Mouse (Mus musculus) CH12.LX (cell line): ENCODE results near the gene Nudt19. TPM values are rescaled to one million over a fixed set of nuclear protein-coding genes. Genes with fewer than 3 reads are reported as not detected.

ENCODE experiments used
- DNase-seq: peaks from one replicate; pipeline ENCODE4 v3.0.0-alpha.2; 2013; ENCODE audit errors: extremely low read depth
- H3K27ac ChIP-seq: 2 replicates; pipeline ENCODE4 v1.5.1; 2012; ENCODE audit warnings: low read depth, mild to moderate bottlenecking, control low read depth, moderate library complexity; ENCODE audit not compliant: insufficient read depth
- H3K27me3 ChIP-seq: replicated peaks from 2 replicates; pipeline ENCODE3; 2012; ENCODE audit warnings: inconsistent platforms
- H3K36me3 ChIP-seq, 2 experiments: replicated peaks in 1 of 2; 2 replicates each; pipeline versions ENCODE3 to v1.6.1; 2012; ENCODE audit warnings: inconsistent platforms in 1 of 2, low read length in 1 of 2, mild to moderate bottlenecking in 1 of 2, mixed read lengths in 1 of 2, moderate library complexity in 1 of 2; ENCODE audit not compliant: control insufficient read depth in 1 of 2, insufficient read depth in 1 of 2
- H3K4me1 ChIP-seq, 2 experiments: 2 replicates each; pipeline ENCODE4 v1.6.1; 2012; ENCODE audit warnings: inconsistent platforms in 1 of 2, moderate library complexity in 1 of 2; ENCODE audit not compliant: insufficient read depth in 2 of 2, control insufficient read depth in 1 of 2
- H3K4me2 ChIP-seq: 2 replicates; pipeline ENCODE4 v1.6.1; 2012; ENCODE audit warnings: low read depth, mild to moderate bottlenecking, control low read depth; ENCODE audit not compliant: poor library complexity, insufficient read depth, severe bottlenecking
- H3K4me3 ChIP-seq, 3 experiments: fragments of 150-350 bp in 1 of 3; sonication (generic) in 1 of 3; replicated peaks in 1 of 3; 2 replicates each; pipeline versions ENCODE3 to v1.5.1; 2011 to 2012; ENCODE audit warnings: low read depth in 2 of 3, low read length in 2 of 3, mild to moderate bottlenecking in 2 of 3, moderate library complexity in 2 of 3, control low read depth in 1 of 3, improper control_type of control experiment in 1 of 3, inconsistent platforms in 1 of 3, mixed read lengths in 1 of 3; ENCODE audit not compliant: poor library complexity in 1 of 3
- H3K79me2 ChIP-seq: replicated peaks from 2 replicates; pipeline ENCODE4 v1.6.1; 2012; ENCODE audit warnings: mild to moderate bottlenecking, moderate library complexity; ENCODE audit not compliant: control insufficient read depth, poor library complexity, insufficient read depth, severe bottlenecking; ENCODE audit errors: extremely low read depth
- H3K9ac ChIP-seq: 2 replicates; pipeline ENCODE4 v1.6.1; 2012; ENCODE audit warnings: low read depth, mild to moderate bottlenecking, control low read depth, moderate library complexity; ENCODE audit not compliant: insufficient read depth
- H3K9me3 ChIP-seq: replicated peaks from 2 replicates; pipeline ENCODE3; 2012; ENCODE audit warnings: low read length, inconsistent platforms, mixed read lengths
- BHLHE40 ChIP-seq: IDR thresholded peaks from 2 replicates; pipeline ENCODE4 v1.6.1; 2011; ENCODE audit warnings: mild to moderate bottlenecking, low read depth, low read length, improper control_type of control experiment
- CHD1 ChIP-seq: IDR thresholded peaks from 2 replicates; pipeline ENCODE4 v1.6.1; 2012; ENCODE audit warnings: low read depth, low read length, improper control_type of control experiment, inconsistent platforms
- CTCF ChIP-seq, 2 experiments: IDR thresholded peaks in 1 of 2; conservative IDR thresholded peaks in 1 of 2; 2 replicates each; pipeline ENCODE4 v1.5.1; 2011 to 2012; ENCODE audit warnings: low read depth in 2 of 2, low read length in 2 of 2, improper control_type of control experiment in 1 of 2, inconsistent platforms in 1 of 2, mild to moderate bottlenecking in 1 of 2, moderate library complexity in 1 of 2
- E2F4 ChIP-seq: IDR thresholded peaks from 2 replicates; pipeline ENCODE4 v1.6.1; 2011; ENCODE audit warnings: low read depth, low read length, improper control_type of control experiment; ENCODE audit not compliant: insufficient replicate concordance
- ELF1 ChIP-seq: IDR thresholded peaks from 2 replicates; pipeline ENCODE4 v1.6.1; 2014; ENCODE audit warnings: low read depth, mild to moderate bottlenecking, inconsistent platforms, low read length, improper control_type of control experiment
- ETS1 ChIP-seq: conservative IDR thresholded peaks from 2 replicates; pipeline ENCODE4 v1.6.1; 2012; ENCODE audit warnings: low read depth, mild to moderate bottlenecking, inconsistent platforms, low read length, improper control_type of control experiment, moderate library complexity
- GABPA ChIP-seq: IDR thresholded peaks from 2 replicates; pipeline ENCODE4 v1.6.1; 2012; ENCODE audit warnings: low read depth, low read length, improper control_type of control experiment, inconsistent platforms; ENCODE audit not compliant: insufficient replicate concordance
- JUN ChIP-seq: IDR thresholded peaks from 2 replicates; pipeline ENCODE4 v1.6.1; 2011; ENCODE audit warnings: low read depth, mild to moderate bottlenecking, low read length, improper control_type of control experiment, moderate library complexity; ENCODE audit not compliant: insufficient read depth
- JUND ChIP-seq: conservative IDR thresholded peaks from 2 replicates; pipeline ENCODE4 v1.6.1; 2011; ENCODE audit warnings: low read depth, low read length, improper control_type of control experiment
- MXI1 ChIP-seq: IDR thresholded peaks from 2 replicates; pipeline ENCODE4 v1.6.1; 2011; ENCODE audit warnings: mild to moderate bottlenecking, low read depth, low read length, improper control_type of control experiment
- PAX5 ChIP-seq: IDR thresholded peaks from 2 replicates; pipeline ENCODE4 v1.6.1; 2012; ENCODE audit warnings: low read length, inconsistent platforms, mixed read lengths
- POLR2A ChIP-seq: IDR thresholded peaks from 2 replicates; pipeline ENCODE4 v1.6.1; 2011; ENCODE audit warnings: low read depth, mild to moderate bottlenecking, improper control_type of control experiment, low read length
- POLR2AphosphoS2 ChIP-seq: IDR thresholded peaks from 2 replicates; pipeline ENCODE4 v1.6.1; 2011; ENCODE audit warnings: low read depth, low read length, improper control_type of control experiment
- RAD21 ChIP-seq: IDR thresholded peaks from 2 replicates; pipeline ENCODE4 v1.6.1; 2011; ENCODE audit warnings: low read depth, mild to moderate bottlenecking, low read length, improper control_type of control experiment, moderate library complexity
- RCOR1 ChIP-seq: conservative IDR thresholded peaks from 2 replicates; pipeline ENCODE4 v1.6.1; 2012; ENCODE audit warnings: low read depth, mild to moderate bottlenecking, inconsistent platforms, low read length, improper control_type of control experiment
- SMC3 ChIP-seq: IDR thresholded peaks from 2 replicates; pipeline ENCODE4 v1.6.1; 2011; ENCODE audit warnings: low read depth, low read length, improper control_type of control experiment
- TCF12 ChIP-seq: IDR thresholded peaks from 2 replicates; pipeline ENCODE4 v1.6.1; 2014; ENCODE audit warnings: low read depth, mild to moderate bottlenecking, inconsistent platforms, low read length, improper control_type of control experiment
- UBTF ChIP-seq: IDR thresholded peaks from 2 replicates; pipeline ENCODE4 v1.6.1; 2012; ENCODE audit warnings: low read depth, mild to moderate bottlenecking, inconsistent platforms, low read length, improper control_type of control experiment, moderate library complexity
- USF2 ChIP-seq: conservative IDR thresholded peaks from 2 replicates; pipeline ENCODE4 v1.6.1; 2011; ENCODE audit warnings: low read depth, low read length, improper control_type of control experiment
- ZKSCAN1 ChIP-seq: IDR thresholded peaks from 2 replicates; pipeline ENCODE4 v1.6.1; 2012; ENCODE audit warnings: low read depth, inconsistent platforms, low read length, improper control_type of control experiment, borderline replicate concordance
- ZMIZ1 ChIP-seq: IDR thresholded peaks from 2 replicates; pipeline ENCODE4 v1.6.1; 2012; ENCODE audit warnings: low read depth, mild to moderate bottlenecking, inconsistent platforms, low read length, improper control_type of control experiment
- ZNF384 ChIP-seq: IDR thresholded peaks from 2 replicates; pipeline ENCODE4 v1.6.1; 2012; ENCODE audit warnings: low read depth, low read length, improper control_type of control experiment, inconsistent platforms
- dilution Hi-C: fragments of 300-500 bp; cut with MboI; formaldehyde crosslinking; loops from 2 replicates; pipeline ENCODE4 v1.14.3; 2020; ENCODE audit warnings: low sequenced_read_pairs; ENCODE audit not compliant: extremely low pct_unique_long_range_greater_than_20kb, extremely low pct_ligation_motif_present
- in situ Hi-C: fragments of 300-500 bp; cut with MboI; formaldehyde crosslinking; loops from 3 replicates; pipeline ENCODE4 v1.14.3; 2019; ENCODE audit warnings: low sequenced_read_pairs, low pct_ligation_motif_present, low pct_unique_long_range_greater_than_20kb, mixed read lengths
- polyA plus RNA-seq: library from polyadenylated mRNA; unstranded; fragments of >175 nt; gene quantifications from 2 replicates; pipeline ENCODE4 v1.2.1, GENCODE M21; 2012; ENCODE audit warnings: low read depth; ENCODE audit not compliant: insufficient read length
- total RNA-seq, 2 experiments: library from RNA; depleted of rRNA; stranded (reverse); fragments of 300-350 nt in 1 of 2; fragments of >200 nt in 1 of 2; gene quantifications; 2 replicates each; pipeline ENCODE4 v1.2.3; 2012 to 2014

The Nudt19 gene
- total and polyA plus RNA-seq, 3 experiments = 29.8 to 130 (median 58.0) TPM

DNA sequence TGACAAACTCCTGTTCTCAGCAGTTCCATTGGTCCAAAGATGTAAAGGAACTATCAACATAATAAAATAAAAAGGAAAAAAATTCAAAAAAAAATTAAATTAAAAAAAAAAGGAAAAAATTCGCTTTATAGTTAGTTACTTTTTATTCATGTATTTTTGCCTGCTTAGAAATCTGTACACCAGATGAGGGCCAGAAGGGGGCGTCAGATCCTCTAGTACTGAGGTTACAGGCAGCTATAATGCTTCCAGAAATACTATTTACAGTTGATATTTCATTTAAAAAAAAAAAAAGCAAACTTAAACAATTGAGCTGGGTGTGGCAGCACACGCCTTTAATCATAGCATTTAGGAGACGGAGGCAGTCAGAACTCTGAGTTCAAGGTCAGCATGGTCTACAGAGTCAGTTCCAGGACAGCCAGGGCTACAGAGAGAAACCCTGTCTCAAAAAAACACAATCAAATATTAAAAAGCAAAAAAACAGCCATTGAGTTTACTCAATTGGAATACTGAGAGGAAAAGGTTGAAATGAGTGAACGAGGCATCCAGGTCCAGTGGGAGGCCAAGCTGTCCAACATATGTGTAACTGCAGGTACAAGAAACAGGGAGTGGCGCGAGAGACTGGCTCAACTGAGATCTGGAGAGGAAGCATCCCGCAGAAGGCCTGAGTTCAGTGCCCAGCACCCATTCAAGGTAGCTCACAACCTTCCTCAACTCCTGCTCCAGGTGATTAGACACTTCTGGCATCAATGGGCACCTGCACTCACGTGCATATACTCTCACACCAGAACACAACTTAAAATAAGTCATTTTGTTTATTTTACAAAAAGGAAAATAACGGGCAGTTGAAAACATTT is 2.1 kb downstream of the Nudt19 start:
- Histone ChIP-seq H3K4me1 (peaks cover 0 to 9% of the 10 kb centered on the region in 2 experiments; a peak in 3 of 4 replicates), H3K4me2 (peak overlapping the region; percentile 39), H3K79me2 (no peaks in the 10 kb centered on the region), H3K9me3 (peaks cover 2% of the 10 kb centered on the region), H3K4me3 (peak overlapping the region; percentile 86 to 94 (median 88)), H3K9ac (peak overlapping the region; percentile 77; the same call in 1 of the 2 replicates), H3K27me3 (no peaks in the 10 kb centered on the region), H3K36me3 (peaks cover 17 to 36% of the 10 kb centered on the region in 2 experiments), H3K27ac (no peak overlapping the region)
- no peak for TF ChIP-seq GABPA
- no peak for TF ChIP-seq ELF1
- TF ChIP-seq BHLHE40 = peak; percentile 73
- 0 out of 2 replicates have a peak, but pooled peaks have one; percentile 56 for TF ChIP-seq CHD1
- no peak for TF ChIP-seq ZKSCAN1
- TF ChIP-seq ZMIZ1 = no peak
- 0 out of 2 replicates have a peak, but pooled peaks have one; percentile 13 for TF ChIP-seq TCF12
- no peak for TF ChIP-seq E2F4
- TF ChIP-seq CTCF (conservative IDR thresholded peaks at IDR 0.05 in 1 of 2, IDR thresholded peaks at IDR 0.05 in 1 of 2; ENCODE audit: low read depth in 2 of 2, low read length in 2 of 2) = peak in 1 of 2 experiments; percentile 67; a peak in 2 of 4 replicates
- TF ChIP-seq JUN = no peak
- TF ChIP-seq USF2 = no peak
- TF ChIP-seq ZNF384 = no peak
- peak; percentile 49; the same call in 1 of the 2 replicates for TF ChIP-seq MXI1
- TF ChIP-seq ETS1 = no peak
- peak; percentile 43 for TF ChIP-seq RAD21
- peak; percentile 55 for TF ChIP-seq SMC3
- TF ChIP-seq RCOR1 = 0 out of 2 replicates have a peak, but pooled peaks have one; percentile 0
- no peak for TF ChIP-seq JUND
- no peak for TF ChIP-seq UBTF
- no peak for TF ChIP-seq POLR2A
- TF ChIP-seq PAX5 = no peak
- TF ChIP-seq POLR2AphosphoS2 = no peak
- peak; percentile 54 for DNase-seq
- dilution Hi-C loops (no loop called here), in situ Hi-C loops (loop anchor here (25.0 kb wide), 1 partner anchor 167 kb away; the partner anchor contains the start of genes Cep89 and Faap24)
